Mouse (Mus musculus) liver, embryonic 16.5 days (tissue): ENCODE results near the gene Gm973. TPM values are rescaled to one million over a fixed set of nuclear protein-coding genes. Genes with fewer than 3 reads are reported as not detected.

ENCODE experiments used
- polyA plus RNA-seq: library from polyadenylated mRNA; unstranded; fragments of >200 nt; fragmentation: Nextera tagmentation; extraction: Ambion mirVana; gene quantifications from 2 replicates; pipeline ENCODE4 v1.2.1, GENCODE M21; 2015

Gene Gm973
- polyA plus RNA-seq, 1 experiment from 2014 or later: not detected

Other genes with a start within 250 kb of the Gm973 start
- gene Fzd7, start 33.8 kb upstream of the Gm973 start, polyA plus RNA-seq: 1.0 and 1.2 TPM in 2 replicates
- 90.3 and 117 TPM in 2 replicates for gene Sumo1, start 154.6 kb downstream of the Gm973 start, polyA plus RNA-seq
- gene Nop58, start 168.7 kb downstream of the Gm973 start, polyA plus RNA-seq: 87.7 and 97.4 TPM in 2 replicates
- 0.87 and 0.88 TPM in 2 replicates for gene Bmpr2, start 247.1 kb downstream of the Gm973 start, polyA plus RNA-seq